Mouse (Mus musculus) ES-Bruce4 (cell line): ENCODE data around the gene Hdac4.

Experiments used
- CTCF ChIP-seq: IDR thresholded peaks from one replicate; pipeline ENCODE4 v1.8.1; 2011; ENCODE audit warnings: low read depth, low read length
- POLR2A ChIP-seq: IDR thresholded peaks from one replicate; pipeline ENCODE4 v1.8.1; 2011; ENCODE audit warnings: low read length; ENCODE audit not compliant: insufficient read depth

DNA sequence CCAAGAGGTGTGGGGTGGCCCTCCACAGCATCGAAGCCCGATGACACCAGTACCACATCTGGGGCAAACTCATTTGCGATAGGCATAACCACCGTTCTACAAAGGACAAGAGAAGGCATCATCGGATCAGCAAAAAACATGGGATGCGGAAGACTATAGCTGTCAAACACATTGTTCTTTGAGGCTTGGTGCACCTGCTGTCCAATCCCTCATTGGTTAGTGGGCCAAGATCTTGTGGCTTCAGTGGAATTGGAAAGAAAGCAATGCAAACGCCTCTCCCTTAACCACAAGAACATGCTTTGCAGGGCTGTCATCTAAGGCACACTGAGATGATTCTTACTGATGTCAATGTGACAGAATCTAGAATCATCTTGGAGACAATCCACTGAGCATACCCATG lies 248.1 kb downstream of the Hdac4 start:
- TF ChIP-seq CTCF (no peak), POLR2A (no peak)
